Mouse (Mus musculus) right cerebral cortex, postnatal 10 days (tissue): Measurements from ENCODE around the gene Haao.
A peak's percentile ranks its signal among the peaks of the same experiment; 100 is the strongest.

Experiments
- DNase-seq, 2 experiments: peaks; one replicate each; pipeline ENCODE4 v3.0.0; 2021; ENCODE audit warnings: low spot score in 2 of 2

Gene Haao

GRCm38 (mm10) chr17:83836048-83836447, 11.7 kb downstream of the Haao start:
- no peak for DNase-seq

- no peak for DNase-seq
These were observed 13.6 kb downstream of the Haao start for GRCm38 (mm10) chr17:83834120-83834519.

- no peak for DNase-seq
These were observed 17.0 kb downstream of the Haao start for GRCm38 (mm10) chr17:83830616-83831292.

- no peak for DNase-seq
These were observed 18.4 kb downstream of the Haao start for GRCm38 (mm10) chr17:83829356-83829755.

DNA sequence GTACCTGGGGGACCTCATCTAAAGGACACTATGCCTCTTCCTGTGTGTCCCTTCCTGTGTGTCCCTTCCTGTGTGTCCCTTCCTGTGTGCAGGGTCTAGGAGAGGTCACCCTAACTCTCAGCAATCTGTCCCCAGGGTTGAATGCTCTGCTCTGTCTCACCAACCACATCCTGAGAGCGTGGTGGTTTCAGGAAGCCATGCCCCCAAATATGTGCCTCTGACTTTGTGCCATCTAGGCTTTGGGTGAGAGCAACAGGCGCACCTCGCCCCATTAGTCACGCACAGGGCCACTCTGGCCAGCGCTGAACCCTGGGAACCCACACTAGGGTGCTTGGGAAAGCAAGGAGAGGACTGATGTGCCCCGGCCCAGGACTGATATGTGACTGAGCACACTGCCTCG, 23.9 kb downstream of the Haao start:
- DNase-seq = no peak

GRCm38 (mm10) chr17:83821876-83822275, 25.9 kb downstream of the Haao start:
- no peak for DNase-seq

DNA sequence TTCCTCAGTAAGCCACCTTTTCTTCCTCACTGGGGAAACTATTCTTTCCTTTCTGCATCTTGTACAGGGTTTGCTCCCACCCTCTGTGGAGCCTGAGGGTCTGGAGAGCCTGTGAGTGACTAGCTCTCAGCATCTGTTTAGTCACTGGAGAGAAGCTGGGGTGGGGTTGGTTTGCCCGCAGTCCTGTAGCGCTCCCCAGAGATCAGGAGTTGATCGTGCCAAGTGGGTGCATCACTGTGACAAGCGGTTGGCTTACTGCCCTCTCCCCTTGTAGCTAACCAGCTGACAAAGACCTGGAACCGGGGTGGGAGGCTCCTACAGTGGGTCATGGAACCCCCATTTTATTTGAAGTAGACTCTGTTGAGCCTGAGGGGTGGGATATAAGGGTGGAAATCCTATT, 27.1 kb downstream of the Haao start:
- DNase-seq = peak in 1 of 2 experiments; percentile 43

- DNase-seq = no peak
These were observed 28.3 kb downstream of the Haao start for GRCm38 (mm10) chr17:83819503-83819902.

- DNase-seq = no peak
These were observed 30.8 kb downstream of the Haao start for GRCm38 (mm10) chr17:83816996-83817395.

DNA sequence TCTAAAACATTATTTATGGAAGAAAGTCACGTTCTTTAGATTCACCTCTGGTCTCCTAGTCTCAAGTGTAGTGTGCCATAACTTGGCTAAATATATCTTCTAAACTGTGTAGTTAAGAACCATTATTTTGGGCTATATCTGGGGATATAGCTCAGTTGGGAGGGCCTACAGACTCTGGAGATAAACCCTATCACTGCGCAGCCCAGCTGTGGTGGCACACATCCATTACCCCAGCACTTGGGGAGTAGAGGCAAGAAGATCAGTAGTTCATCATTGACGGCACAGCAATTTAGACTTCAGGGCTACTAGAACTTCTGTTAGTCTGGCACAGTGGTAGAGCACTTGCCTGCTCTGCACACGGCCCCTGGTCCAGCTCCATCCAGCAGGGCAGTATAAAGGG, 34.7 kb downstream of the Haao start:
- no peak for DNase-seq

DNA sequence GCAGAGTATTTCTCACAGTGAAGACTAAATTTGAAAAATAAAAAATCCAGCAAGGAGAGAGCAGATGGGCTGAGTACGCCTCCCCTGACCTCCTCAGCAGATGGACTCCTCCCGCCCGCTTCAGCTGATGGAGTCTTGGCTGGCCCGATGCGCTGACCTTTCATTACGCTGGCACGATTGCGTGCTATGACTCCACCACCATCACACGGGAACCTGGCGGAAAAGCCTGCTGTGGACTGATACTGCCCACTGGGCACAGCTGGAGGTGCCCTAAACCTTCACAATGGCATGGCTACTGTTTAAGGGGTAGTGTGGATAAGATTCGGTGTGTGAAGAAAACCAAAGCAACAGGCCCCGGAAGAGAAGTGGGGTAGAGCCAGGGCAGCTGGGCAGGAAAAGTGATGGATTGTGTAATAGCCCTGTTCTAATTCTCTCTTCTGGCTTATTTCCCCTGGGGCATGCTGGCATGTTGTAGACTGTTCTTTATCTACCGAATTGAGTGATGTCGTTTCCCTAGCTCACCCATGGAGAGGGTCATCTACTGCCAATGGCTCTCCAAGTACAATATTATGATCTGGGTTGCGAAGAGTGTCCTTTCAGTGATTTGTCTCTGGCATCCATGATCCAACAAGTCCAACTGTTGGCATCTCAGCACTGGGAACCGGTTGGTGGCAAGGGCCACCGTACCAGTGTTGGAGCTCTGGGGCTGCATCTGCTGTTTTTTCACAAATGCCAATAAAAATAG, 35.4 kb downstream of the Haao start:
- no peak for DNase-seq

DNA sequence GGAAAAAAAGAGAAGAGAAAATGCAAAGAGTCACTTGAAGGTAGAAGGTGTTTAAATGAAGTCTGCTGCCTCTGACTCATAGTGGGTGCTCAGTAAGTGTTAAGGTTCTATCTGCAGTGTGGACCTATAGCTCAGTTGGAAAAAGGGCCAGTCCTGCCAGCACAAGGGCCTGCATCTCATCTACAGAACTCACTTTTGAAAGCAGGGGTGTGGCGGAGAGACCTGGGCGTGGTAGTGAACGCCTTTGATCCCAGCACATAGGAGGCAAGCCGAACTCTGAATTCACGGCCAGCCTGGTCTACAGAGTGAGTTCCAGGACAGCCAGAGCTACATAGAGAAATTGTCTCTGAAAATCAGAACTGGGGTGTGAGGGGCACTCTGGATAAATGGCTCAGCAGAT, 37.5 kb downstream of the Haao start:
- DNase-seq = no peak

GRCm38 (mm10) chr17:83809197-83809829, 38.5 kb downstream of the Haao start:
- no peak for DNase-seq

- no peak for DNase-seq
These were observed 39.2 kb downstream of the Haao start for GRCm38 (mm10) chr17:83808476-83809098.

- peak in 1 of 2 experiments; percentile 64 for DNase-seq
These were observed 39.9 kb downstream of the Haao start for GRCm38 (mm10) chr17:83807778-83808398.

GRCm38 (mm10) chr17:83807345-83807744, 40.4 kb downstream of the Haao start:
- DNase-seq = no peak

GRCm38 (mm10) chr17:83805078-83805477, 42.7 kb downstream of the Haao start:
- DNase-seq = no peak

- DNase-seq = no peak
These were observed 43.8 kb downstream of the Haao start for GRCm38 (mm10) chr17:83803987-83804386.

DNA sequence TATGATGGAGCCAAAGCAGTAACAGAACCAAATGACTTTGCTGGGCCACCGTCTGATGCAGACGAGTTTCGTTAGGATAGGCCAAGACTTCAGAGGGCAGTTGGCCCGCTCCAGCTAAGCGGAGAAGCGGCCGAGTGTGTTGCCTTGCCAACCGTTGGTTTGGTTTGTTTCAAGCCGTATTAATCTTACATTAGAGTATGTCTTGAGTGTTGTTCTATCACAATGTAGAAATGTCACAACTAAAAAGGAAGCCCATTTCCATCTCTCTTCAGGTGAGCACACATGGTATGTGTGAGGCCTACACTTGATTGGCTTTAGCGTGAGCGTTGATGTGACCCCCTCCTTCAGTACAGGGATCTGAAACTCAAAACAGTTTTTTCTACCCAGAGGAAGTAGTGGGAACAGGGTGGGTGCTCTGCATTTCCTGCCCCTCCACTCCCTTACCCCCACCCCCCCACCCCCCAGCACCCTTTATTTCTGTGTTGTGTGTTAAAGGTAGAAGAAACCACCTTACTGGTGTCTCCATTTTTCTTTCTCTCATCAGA, 48.2 kb downstream of the Haao start:
- no peak for DNase-seq

DNA sequence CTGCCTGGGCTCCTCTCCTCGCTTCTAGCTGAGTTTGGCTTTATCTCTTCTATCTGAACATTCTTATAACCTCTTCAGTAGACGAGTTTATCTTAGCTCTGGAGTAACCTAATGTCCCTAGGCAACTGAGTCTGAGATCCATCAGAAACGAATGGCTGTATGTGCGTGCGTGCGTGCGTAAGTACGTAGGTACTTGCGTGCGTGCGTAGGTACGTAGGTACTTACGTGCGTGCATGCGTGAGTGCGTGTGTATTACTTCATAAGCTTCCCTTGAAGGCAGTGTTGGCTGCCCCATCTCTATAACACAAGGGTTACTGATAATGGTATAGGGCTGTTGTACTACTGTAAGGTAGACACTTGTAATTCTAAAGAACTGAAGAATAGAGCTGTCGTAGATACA, 52.6 kb downstream of the Haao start:
- DNase-seq = no peak

DNA sequence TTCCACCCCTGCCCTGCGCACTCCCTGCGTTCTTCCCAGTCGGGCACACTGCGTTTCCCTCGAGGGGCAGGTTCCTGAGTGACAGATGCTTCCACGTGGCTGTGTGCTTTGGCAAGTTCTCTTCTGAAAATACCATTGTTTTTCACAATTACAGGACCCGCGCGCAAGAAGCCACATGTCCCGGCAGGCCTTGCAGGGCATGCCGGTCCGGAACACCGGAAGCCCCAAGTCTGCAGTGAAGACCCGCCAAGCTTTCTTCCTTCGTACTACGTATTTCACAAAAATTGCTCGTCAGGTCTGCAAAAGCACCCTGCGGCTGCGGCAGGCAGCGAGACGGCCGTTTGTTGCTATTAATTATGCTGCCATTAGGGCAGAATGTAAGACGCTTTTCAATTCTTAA, 55.4 kb downstream of the Haao start:
- no peak for DNase-seq

DNA sequence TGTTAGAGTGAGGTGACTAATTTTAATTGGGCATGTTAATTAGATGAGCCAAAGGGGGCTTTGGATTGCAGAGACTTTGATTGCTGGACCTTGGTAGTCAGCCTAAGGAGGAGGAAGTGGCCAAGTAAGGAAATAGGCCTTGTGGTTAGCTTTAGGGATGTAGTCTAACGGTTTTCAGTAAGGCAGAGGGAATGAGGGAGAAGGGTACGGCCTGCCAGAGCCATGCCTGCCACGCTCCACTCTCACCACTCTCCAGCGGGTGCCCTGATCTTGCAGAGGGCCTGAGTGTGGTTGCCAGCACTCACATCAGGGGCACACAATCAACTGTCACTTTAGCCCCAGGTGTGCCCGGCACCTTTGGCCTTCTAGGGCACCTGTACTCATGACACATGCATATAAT, 57.6 kb downstream of the Haao start:
- no peak for DNase-seq
